Mouse (Mus musculus): ENCODE data around the gene Tfe3. TPM values are rescaled to one million over a fixed set of nuclear protein-coding genes. Genes with fewer than 3 reads are reported as not detected.

Gene Tfe3
- polyA plus RNA-seq, 1 experiment from 2014 or later: 14.5 TPM

GRCm38 (mm10) chrX:7724135-7724534, 38.2 kb upstream of the Tfe3 start:
- Histone ChIP-seq H3K9me3 (ENCODE audit: control insufficient read depth, low read length) (no peaks in the 10 kb centered on the region), H3K4me1 (ENCODE audit: control insufficient read depth in 2 of 2, insufficient read depth in 2 of 2, low read length in 2 of 2) (no peaks in the 10 kb centered on the region), H3K36me3 (ENCODE audit: control insufficient read depth, insufficient read depth, low read length) (peaks cover 27% of the 10 kb centered on the region), H3K4me2 (ENCODE audit: low read length) (no peak overlapping the region), H3K27ac (replicated peaks in 1 of 2; ENCODE audit: control insufficient read depth in 1 of 2, insufficient read depth in 1 of 2, low read depth in 2 of 2, low read length in 2 of 2) (no peak overlapping the region), H3K4me3 (ENCODE audit: control insufficient read depth in 1 of 2, insufficient read depth in 1 of 2, low read depth in 1 of 2, low read length in 2 of 2) (no peak overlapping the region), H3K9ac (ENCODE audit: low read length) (no peak overlapping the region), H3K27me3 (ENCODE audit: control insufficient read depth, insufficient read depth, low read length) (no peaks in the 10 kb centered on the region)
- no peak for ATAC-seq (ENCODE audit: insufficient number of reproducible peaks, insufficient read depth, low FRiP score, low read depth)
- 78% methylated on average over 7 of the region's 7 CpGs for WGBS

- H3K4me3 ChIP-seq (ENCODE audit: control insufficient read depth in 1 of 2, insufficient read depth in 1 of 2, low read depth in 1 of 2, low read length in 2 of 2): no peak overlapping the region
- H3K27me3 ChIP-seq (ENCODE audit: control insufficient read depth, insufficient read depth, low read length): no peaks in the 10 kb centered on the region
- no peak overlapping the region for H3K27ac ChIP-seq (replicated peaks in 1 of 2; ENCODE audit: control insufficient read depth in 1 of 2, insufficient read depth in 1 of 2, low read depth in 2 of 2, low read length in 2 of 2)
- no peaks in the 10 kb centered on the region for H3K9me3 ChIP-seq (ENCODE audit: control insufficient read depth, low read length)
- H3K4me2 ChIP-seq (ENCODE audit: low read length): no peak overlapping the region
- H3K36me3 ChIP-seq (ENCODE audit: control insufficient read depth, insufficient read depth, low read length): peaks cover 27% of the 10 kb centered on the region
- no peak for ATAC-seq (ENCODE audit: insufficient number of reproducible peaks, insufficient read depth, low FRiP score, low read depth)
- WGBS: 79% methylated on average over 10 of the region's 12 CpGs
- no peak overlapping the region for H3K9ac ChIP-seq (ENCODE audit: low read length)
- no peaks in the 10 kb centered on the region for H3K4me1 ChIP-seq (ENCODE audit: control insufficient read depth in 2 of 2, insufficient read depth in 2 of 2, low read length in 2 of 2)
These were observed 36.5 kb upstream of the Tfe3 start for GRCm38 (mm10) chrX:7725841-7726240.

GRCm38 (mm10) chrX:7727176-7727575, 35.2 kb upstream of the Tfe3 start:
- no peak for ATAC-seq (ENCODE audit: insufficient number of reproducible peaks, insufficient read depth, low FRiP score, low read depth)
- Histone ChIP-seq H3K27me3 (ENCODE audit: control insufficient read depth, insufficient read depth, low read length) (no peaks in the 10 kb centered on the region), H3K4me1 (ENCODE audit: control insufficient read depth in 2 of 2, insufficient read depth in 2 of 2, low read length in 2 of 2) (no peaks in the 10 kb centered on the region), H3K4me3 (ENCODE audit: control insufficient read depth in 1 of 2, insufficient read depth in 1 of 2, low read depth in 1 of 2, low read length in 2 of 2) (no peak overlapping the region), H3K27ac (replicated peaks in 1 of 2; ENCODE audit: control insufficient read depth in 1 of 2, insufficient read depth in 1 of 2, low read depth in 2 of 2, low read length in 2 of 2) (no peak overlapping the region), H3K9ac (ENCODE audit: low read length) (no peak overlapping the region), H3K9me3 (ENCODE audit: control insufficient read depth, low read length) (no peaks in the 10 kb centered on the region), H3K4me2 (ENCODE audit: low read length) (no peak overlapping the region), H3K36me3 (ENCODE audit: control insufficient read depth, insufficient read depth, low read length) (peaks cover 27% of the 10 kb centered on the region)
- 90% methylated on average over 13 of the region's 13 CpGs for WGBS

GRCm38 (mm10) chrX:7728215-7728921, 34.0 kb upstream of the Tfe3 start, which contains the start of gene Praf2:
Praf2 (plus strand) TSS chrX:7728439.
- 16% methylated on average over 42 of the region's 42 CpGs for WGBS
- H3K27me3 ChIP-seq (ENCODE audit: control insufficient read depth, insufficient read depth, low read length): no peaks in the 10 kb centered on the region

GRCm38 (mm10) chrX:7728922-7729265, 33.5 kb upstream of the Tfe3 start:
- Histone ChIP-seq H3K9ac (ENCODE audit: low read length) (peak overlapping the region; percentile 50), H3K9me3 (ENCODE audit: control insufficient read depth, low read length) (no peaks in the 10 kb centered on the region), H3K4me3 (ENCODE audit: control insufficient read depth in 1 of 2, insufficient read depth in 1 of 2, low read depth in 1 of 2, low read length in 2 of 2) (peak overlapping the region; percentile 48 to 83), H3K27me3 (ENCODE audit: control insufficient read depth, insufficient read depth, low read length) (no peaks in the 10 kb centered on the region), H3K4me2 (ENCODE audit: low read length) (peak overlapping the region; percentile 64), H3K4me1 (ENCODE audit: control insufficient read depth in 2 of 2, insufficient read depth in 2 of 2, low read length in 2 of 2) (no peaks in the 10 kb centered on the region), H3K36me3 (ENCODE audit: control insufficient read depth, insufficient read depth, low read length) (peaks cover 27% of the 10 kb centered on the region), H3K27ac (replicated peaks in 1 of 2; ENCODE audit: control insufficient read depth in 1 of 2, insufficient read depth in 1 of 2, low read depth in 2 of 2, low read length in 2 of 2) (no peak overlapping the region)
- ATAC-seq (ENCODE audit: insufficient number of reproducible peaks, insufficient read depth, low FRiP score, low read depth): no peak
- 47% methylated on average over 4 of the region's 4 CpGs for WGBS

More at GRCm38 (mm10) chrX:7728215-7728921, 34.0 kb upstream of the Tfe3 start, which contains the start of gene Praf2:
- H3K36me3 ChIP-seq (ENCODE audit: control insufficient read depth, insufficient read depth, low read length): peaks cover 27% of the 10 kb centered on the region
- peak within 1 kb of the TSS; percentile 50 for H3K9ac ChIP-seq (ENCODE audit: low read length)
- H3K4me3 ChIP-seq (ENCODE audit: control insufficient read depth in 1 of 2, insufficient read depth in 1 of 2, low read depth in 1 of 2, low read length in 2 of 2): peak within 1 kb of the TSS; percentile 48 to 83
- ATAC-seq (ENCODE audit: insufficient number of reproducible peaks, insufficient read depth, low FRiP score, low read depth): peak; percentile 80
- peak within 1 kb of the TSS; percentile 59 to 60; a peak in 3 of 4 replicates for H3K27ac ChIP-seq (replicated peaks in 1 of 2; ENCODE audit: control insufficient read depth in 1 of 2, insufficient read depth in 1 of 2, low read depth in 2 of 2, low read length in 2 of 2)
- no peaks in the 10 kb centered on the region for H3K4me1 ChIP-seq (ENCODE audit: control insufficient read depth in 2 of 2, insufficient read depth in 2 of 2, low read length in 2 of 2)
- H3K9me3 ChIP-seq (ENCODE audit: control insufficient read depth, low read length): no peaks in the 10 kb centered on the region
- peak within 1 kb of the TSS; percentile 64 for H3K4me2 ChIP-seq (ENCODE audit: low read length)

GRCm38 (mm10) chrX:7733571-7734156, 28.7 kb upstream of the Tfe3 start:
- Histone ChIP-seq H3K9me3 (ENCODE audit: control insufficient read depth, low read length) (no peaks in the 10 kb centered on the region), H3K4me3 (ENCODE audit: control insufficient read depth in 1 of 2, insufficient read depth in 1 of 2, low read depth in 1 of 2, low read length in 2 of 2) (no peak overlapping the region), H3K4me1 (ENCODE audit: control insufficient read depth in 2 of 2, insufficient read depth in 2 of 2, low read length in 2 of 2) (no peaks in the 10 kb centered on the region), H3K4me2 (ENCODE audit: low read length) (0 out of 2 replicates have a peak overlapping the region, but pooled peaks have one; percentile 8), H3K27ac (replicated peaks in 1 of 2; ENCODE audit: control insufficient read depth in 1 of 2, insufficient read depth in 1 of 2, low read depth in 2 of 2, low read length in 2 of 2) (no peak overlapping the region), H3K9ac (ENCODE audit: low read length) (no peak overlapping the region; the same call in 1 of the 2 replicates), H3K36me3 (ENCODE audit: control insufficient read depth, insufficient read depth, low read length) (no peaks in the 10 kb centered on the region), H3K27me3 (ENCODE audit: control insufficient read depth, insufficient read depth, low read length) (no peaks in the 10 kb centered on the region)
- WGBS: 17% methylated on average over 18 of the region's 26 CpGs
- no peak for ATAC-seq (ENCODE audit: insufficient number of reproducible peaks, insufficient read depth, low FRiP score, low read depth)

GRCm38 (mm10) chrX:7739336-7740081, 22.9 kb upstream of the Tfe3 start:
- 65% methylated on average over 14 of the region's 14 CpGs for whole genome bisulfite sequencing
- Histone ChIP-seq H3K9ac (ENCODE audit: low read length) (no peak overlapping the region), H3K4me2 (ENCODE audit: low read length) (no peak overlapping the region), H3K36me3 (ENCODE audit: control insufficient read depth, insufficient read depth, low read length) (no peaks in the 10 kb centered on the region), H3K4me3 (ENCODE audit: control insufficient read depth in 1 of 2, insufficient read depth in 1 of 2, low read depth in 1 of 2, low read length in 2 of 2) (no peak overlapping the region), H3K27ac (replicated peaks in 1 of 2; ENCODE audit: control insufficient read depth in 1 of 2, insufficient read depth in 1 of 2, low read depth in 2 of 2, low read length in 2 of 2) (no peak overlapping the region), H3K27me3 (ENCODE audit: control insufficient read depth, insufficient read depth, low read length) (no peaks in the 10 kb centered on the region), H3K4me1 (ENCODE audit: control insufficient read depth in 2 of 2, insufficient read depth in 2 of 2, low read length in 2 of 2) (no peaks in the 10 kb centered on the region; a peak in 1 of 4 replicates), H3K9me3 (ENCODE audit: control insufficient read depth, low read length) (no peaks in the 10 kb centered on the region)
- no peak for ATAC-seq (ENCODE audit: insufficient number of reproducible peaks, insufficient read depth, low FRiP score, low read depth)
